Comparison of ENCODE assay signal across 9 mouse cellular contexts in the genomic region with DNA sequence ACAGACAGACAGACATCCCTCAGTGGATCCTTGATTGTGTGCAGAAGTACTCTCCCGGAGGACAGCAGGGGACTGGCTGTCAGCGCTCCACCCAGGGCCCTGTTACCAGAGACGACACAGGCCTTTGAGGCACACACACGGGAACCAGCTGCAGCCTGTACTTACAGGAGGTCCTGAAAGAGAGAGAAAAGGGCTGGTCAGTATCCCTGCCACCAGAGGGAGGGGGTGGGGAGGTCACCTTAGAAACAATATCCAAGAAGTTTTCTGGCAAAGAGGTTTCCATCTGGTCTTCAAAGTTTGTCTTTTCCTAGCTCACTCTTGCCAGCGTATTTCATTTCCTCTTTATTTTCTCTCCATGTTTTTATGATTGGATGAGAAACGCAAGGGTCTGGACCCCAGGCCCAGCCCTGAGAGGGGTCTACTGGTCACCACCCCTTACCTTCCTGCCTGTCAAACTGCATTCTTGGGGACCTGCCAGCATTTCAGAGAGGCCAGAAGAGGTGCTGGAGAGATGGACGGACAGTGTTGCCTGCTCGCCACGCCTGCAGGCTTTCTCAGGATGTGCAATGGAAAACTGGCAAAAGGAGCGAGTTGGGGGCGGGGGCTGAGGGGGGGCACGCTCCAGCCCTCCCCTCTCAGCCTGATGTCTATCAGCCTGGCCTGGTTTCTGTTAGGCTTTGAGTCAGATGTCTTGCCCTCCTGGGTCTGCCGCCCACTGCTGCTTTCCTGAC. TPM values are rescaled to one million over a fixed set of nuclear protein-coding genes. Genes with fewer than 3 reads are reported as not detected.
A peak's percentile ranks its signal among the peaks of the same experiment; 100 is the strongest.
DNase-seq lines count a peak whose midpoint lies in the region; ATAC-seq and TF ChIP-seq lines count a peak whose summit lies in the region.
"Had no signal": no experiment of that assay in that cellular context is flagged by ENCODE, and none has a peak within 500 bp of the region (broad histone marks: within the 10 kb centered on the region; RNA-seq: fewer than 3 reads in every experiment).

No protein-coding gene starts in this region.

- no peak for ATAC-seq in neural tube, embryonic 15.5 days (ENCODE audit: low FRiP score)
- ATAC-seq in intestine, postnatal 0 days = no peak
- ATAC-seq in stomach, postnatal 0 days (ENCODE audit: low FRiP score, low TSS enrichment) = peak; percentile 66; the same call in 1 of the 2 replicates

- WGBS in neural tube, embryonic 15.5 days = 54% methylated on average over 13 of the region's 13 CpGs
- 46% methylated on average over 13 of the region's 13 CpGs for WGBS in intestine, postnatal 0 days
- WGBS in stomach, postnatal 0 days = 24% methylated on average over 13 of the region's 13 CpGs

- no peak overlapping the region for H3K9ac ChIP-seq in neural tube, embryonic 15.5 days (replicated peaks)
- no peak overlapping the region for H3K9ac ChIP-seq in intestine, postnatal 0 days (ENCODE audit: low read depth, low read length)
- H3K9ac ChIP-seq in stomach, postnatal 0 days (ENCODE audit: low read length) = no peak overlapping the region

- H3K4me1 ChIP-seq in neural tube, embryonic 15.5 days = peaks cover 11% of the 10 kb centered on the region
- H3K4me1 ChIP-seq in intestine, postnatal 0 days (replicated peaks; ENCODE audit: control insufficient read depth, insufficient read depth, low read length) = no peaks in the 10 kb centered on the region
- no peaks in the 10 kb centered on the region for H3K4me1 ChIP-seq in stomach, postnatal 0 days (replicated peaks; ENCODE audit: control insufficient read depth, insufficient read depth)

- H3K27me3 ChIP-seq in neural tube, embryonic 15.5 days (replicated peaks) = no peaks in the 10 kb centered on the region
- H3K27me3 ChIP-seq in intestine, postnatal 0 days (replicated peaks; ENCODE audit: control insufficient read depth, insufficient read depth, low read length) = no peaks in the 10 kb centered on the region
- H3K27me3 ChIP-seq in stomach, postnatal 0 days (ENCODE audit: control insufficient read depth, insufficient read depth, low read length) = no peaks in the 10 kb centered on the region

- no peak for TF ChIP-seq EP300 in stomach, postnatal 0 days (optimal IDR thresholded peaks at IDR 0.05)

- no peak overlapping the region for H3K4me2 ChIP-seq in neural tube, embryonic 15.5 days
- peak overlapping the region; percentile 30; the same call in 1 of the 2 replicates for H3K4me2 ChIP-seq in intestine, postnatal 0 days (replicated peaks; ENCODE audit: low read depth)
- H3K4me2 ChIP-seq in stomach, postnatal 0 days (replicated peaks; ENCODE audit: low read depth) = peak overlapping the region; percentile 38

- 0 out of 2 replicates have a peak, but pooled peaks have one; percentile 10 for TF ChIP-seq CTCF in intestine, postnatal 0 days (IDR thresholded peaks at IDR 0.05; ENCODE audit: low read depth)
- peak; percentile 31; the same call in 1 of the 2 replicates for TF ChIP-seq CTCF in stomach, postnatal 0 days (IDR thresholded peaks at IDR 0.05; ENCODE audit: low read depth)

- H3K36me3 ChIP-seq in neural tube, embryonic 15.5 days = no peaks in the 10 kb centered on the region
- H3K36me3 ChIP-seq in intestine, postnatal 0 days (ENCODE audit: control insufficient read depth, insufficient read depth) = no peaks in the 10 kb centered on the region
- H3K36me3 ChIP-seq in stomach, postnatal 0 days (ENCODE audit: control insufficient read depth, insufficient read depth, low read length) = no peaks in the 10 kb centered on the region

- peaks cover under 1% of the 10 kb centered on the region; the same call in 1 of the 2 replicates for H3K9me3 ChIP-seq in neural tube, embryonic 15.5 days (replicated peaks)
- H3K9me3 ChIP-seq in intestine, postnatal 0 days (ENCODE audit: control insufficient read depth) = no peaks in the 10 kb centered on the region
- peaks cover 2% of the 10 kb centered on the region; the same call in 1 of the 2 replicates for H3K9me3 ChIP-seq in stomach, postnatal 0 days (ENCODE audit: control insufficient read depth, low read length)

- peak; percentile 30 for DNase-seq in gastrocnemius, postnatal 10 days
- no peak for DNase-seq in gastrocnemius, adult 8-10 months (ENCODE audit: low spot score in 2 of 2)
- no peak for DNase-seq in neural tube, embryonic 10.5 days (ENCODE audit: extremely low spot score, low spot score)
- DNase-seq in stomach, postnatal 0 days (ENCODE audit: low spot score) = peak; percentile 30
- no peak for DNase-seq in spleen, postnatal 14 days (ENCODE audit: low spot score in 2 of 2)
- no peak for DNase-seq in urinary bladder, postnatal 14 days (ENCODE audit: low spot score)

- H3K4me3 ChIP-seq in neural tube, embryonic 15.5 days (replicated peaks) = no peak overlapping the region
- no peak overlapping the region for H3K4me3 ChIP-seq in intestine, postnatal 0 days (ENCODE audit: low read depth, low read length)
- H3K4me3 ChIP-seq in stomach, postnatal 0 days (ENCODE audit: low read depth, low read length) = no peak overlapping the region
- H3K4me3 ChIP-seq: myocyte had no signal

- H3K27ac ChIP-seq in neural tube, embryonic 15.5 days (replicated peaks) = 0 out of 2 replicates have a peak overlapping the region, but pooled peaks have one; percentile 28
- no peak overlapping the region for H3K27ac ChIP-seq in intestine, postnatal 0 days (ENCODE audit: low read depth, low read length)
- H3K27ac ChIP-seq in stomach, postnatal 0 days (replicated peaks) = peak overlapping the region; percentile 63; the same call in 1 of the 2 replicates

RNA-seq across cellular contexts. Expression of a gene that starts 58.8 kb away (rescaled TPM):
- total RNA-seq in gastrocnemius, postnatal 10 days (2021) = 1 to 10 TPM; 3.4 to 7.2 TPM
- 1 to 10 TPM in 1 of 4 experiments, under 1 TPM in 3; 0.59 to 1.1 (median 0.75) TPM for total RNA-seq in gastrocnemius, adult 8-10 months (2022)
- 3.5 and 4.3 TPM in 2 replicates for polyA plus RNA-seq in neural tube, embryonic 15.5 days (2015; fragmentation: Nextera tagmentation; extraction: Ambion mirVana)
- polyA plus RNA-seq in intestine, postnatal 0 days (2015; fragmentation: Nextera tagmentation; extraction: Ambion mirVana) = 5.4 and 5.7 TPM in 2 replicates
- 2.3 and 3.3 TPM in 2 replicates for polyA plus RNA-seq in stomach, postnatal 0 days (2015; fragmentation: Nextera tagmentation; extraction: Ambion mirVana)

Comparison
In these comparisons a context has a peak if more than half of its experiments do, and no peak if none do; other contexts are left out.
1. DNase-seq: peak in gastrocnemius, postnatal 10 days (single experiment) and stomach, postnatal 0 days (single experiment); none in gastrocnemius, adult 8-10 months (0 of 2), neural tube, embryonic 10.5 days (single experiment), spleen, postnatal 14 days (0 of 2) and urinary bladder, postnatal 14 days (single experiment).